Mouse (Mus musculus) midbrain, embryonic 11.5 days (tissue): ENCODE data around the gene Grip1. TPM values are rescaled to one million over a fixed set of nuclear protein-coding genes. Genes with fewer than 3 reads are reported as not detected.
A peak's percentile ranks its signal among the peaks of the same experiment; 100 is the strongest.

Experiments
- ATAC-seq: fragments of 200-750 bp; cut with Nextera tagmentation; 2 replicates; pipeline ENCODE4 v1.8.0; 2017; ENCODE audit warnings: moderate TSS enrichment, moderate library complexity; ENCODE audit not compliant: low FRiP score
- DNase-seq: peaks from one replicate; pipeline ENCODE4 v3.0.0; 2015; ENCODE audit warnings: low spot score; ENCODE audit errors: missing footprints
- H3K27ac ChIP-seq: fragments of 300-500 bp; sonication (generic); 2 replicates; pipeline ENCODE4 v1.5.1; 2014; ENCODE audit warnings: low read depth, low read length
- H3K27me3 ChIP-seq: fragments of 300-500 bp; sonication (generic); 2 replicates; pipeline ENCODE4 v1.6.1; 2014; ENCODE audit warnings: mild to moderate bottlenecking, low read length, moderate library complexity, mixed read lengths; ENCODE audit not compliant: control insufficient read depth, insufficient read depth
- H3K36me3 ChIP-seq: fragments of 300-500 bp; sonication (generic); 2 replicates; pipeline ENCODE4 v1.6.1; 2014; ENCODE audit warnings: mild to moderate bottlenecking, low read length, moderate library complexity, mixed read lengths; ENCODE audit not compliant: control insufficient read depth, insufficient read depth
- H3K4me1 ChIP-seq: fragments of 300-500 bp; sonication (generic); 2 replicates; pipeline ENCODE4 v1.6.1; 2014; ENCODE audit warnings: low read length; ENCODE audit not compliant: control insufficient read depth, insufficient read depth
- H3K4me2 ChIP-seq: fragments of 300-500 bp; sonication (generic); 2 replicates; pipeline ENCODE4 v1.6.1; 2014; ENCODE audit warnings: mild to moderate bottlenecking, moderate library complexity
- H3K4me3 ChIP-seq: fragments of 300-500 bp; sonication (generic); 2 replicates; pipeline ENCODE4 v1.5.1; 2014; ENCODE audit warnings: low read depth, low read length
- H3K9ac ChIP-seq: fragments of 300-500 bp; sonication (generic); 2 replicates; pipeline ENCODE4 v1.6.1; 2014; ENCODE audit warnings: low read length
- H3K9me3 ChIP-seq: fragments of 300-500 bp; sonication (generic); 2 replicates; pipeline ENCODE4 v1.6.1; 2016; ENCODE audit warnings: low read length; ENCODE audit not compliant: control insufficient read depth
- WGBS: fragments of 180-500 bp; shearing (Covaris S2); extraction: QIAGEN DNeasy Blood & Tissue Kit; methylation state at CpG from one replicate; pipeline ENCODE4 v1.1.7; 2014; 5-methylcytosine and 5-hydroxymethylcytosine counted together
- polyA plus RNA-seq: library from polyadenylated mRNA; unstranded; fragments of >200 nt; fragmentation: Nextera tagmentation; extraction: Ambion mirVana; gene quantifications from 2 replicates; pipeline ENCODE4 v1.2.1, GENCODE M21; 2014

The Grip1 gene
- polyA plus RNA-seq, 1 experiment from 2014 or later: 8.5 TPM

DNA sequence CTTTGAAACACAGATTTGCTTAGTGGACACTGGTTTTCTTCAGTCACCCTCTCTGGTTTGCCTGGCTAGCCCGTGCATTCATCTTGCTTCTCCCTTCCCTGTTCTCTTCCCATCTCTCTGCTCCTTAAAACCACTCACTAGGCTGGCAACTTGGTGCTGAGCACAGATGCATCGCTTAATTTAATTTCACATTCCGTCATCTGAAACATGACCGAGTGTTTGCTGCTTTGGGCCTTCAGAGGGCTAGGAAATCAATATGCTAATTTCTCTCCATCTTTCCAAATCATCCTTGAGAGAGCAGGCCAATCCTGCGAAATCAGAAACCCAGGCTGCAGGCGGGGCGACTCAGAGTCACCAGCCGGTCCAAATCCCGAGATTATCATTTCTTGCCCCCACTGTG lies 270.0 kb downstream of the Grip1 start:
- no peaks in the 10 kb centered on the region for H3K36me3 ChIP-seq
- no peak overlapping the region for H3K27ac ChIP-seq
- peaks cover 5% of the 10 kb centered on the region for H3K4me1 ChIP-seq
- H3K9me3 ChIP-seq: no peaks in the 10 kb centered on the region
- no peak overlapping the region for H3K4me2 ChIP-seq
- no peak overlapping the region for H3K9ac ChIP-seq
- no peak overlapping the region for H3K4me3 ChIP-seq
- ATAC-seq (0 out of 2 replicates have a peak, but pooled peaks have one; percentile 16), DNase-seq (no peak)
- H3K27me3 ChIP-seq: no peaks in the 10 kb centered on the region
- WGBS: 68% methylated on average over 9 of the region's 9 CpGs

DNA sequence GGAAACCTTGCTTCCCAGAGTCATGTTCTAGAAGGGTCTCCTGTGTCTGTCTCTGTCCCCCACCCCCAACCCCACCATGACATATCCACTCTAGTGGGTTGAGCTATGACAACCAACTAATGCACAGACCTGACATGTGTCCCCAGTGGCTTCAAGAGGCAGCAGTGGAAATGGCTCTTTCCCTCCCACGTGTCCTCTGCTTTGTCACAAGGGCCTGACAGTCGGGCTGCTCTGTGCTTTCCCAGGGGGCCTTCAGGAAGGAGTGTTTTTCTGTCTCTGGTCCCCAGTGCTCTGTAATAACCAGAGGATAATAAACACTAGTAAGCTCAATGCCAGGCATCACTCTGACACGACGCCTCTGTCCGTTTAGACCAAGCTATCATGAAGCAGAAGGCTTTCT lies 271.7 kb downstream of the Grip1 start:
- 67% methylated on average over 5 of the region's 5 CpGs for WGBS
- no peak overlapping the region for H3K9ac ChIP-seq
- H3K4me1 ChIP-seq: peaks cover 5% of the 10 kb centered on the region
- no peak overlapping the region for H3K4me3 ChIP-seq
- ATAC-seq (no peak), DNase-seq (no peak)
- H3K27ac ChIP-seq: no peak overlapping the region
- H3K4me2 ChIP-seq: no peak overlapping the region
- H3K9me3 ChIP-seq: no peaks in the 10 kb centered on the region
- H3K36me3 ChIP-seq: no peaks in the 10 kb centered on the region
- H3K27me3 ChIP-seq: no peaks in the 10 kb centered on the region

DNA sequence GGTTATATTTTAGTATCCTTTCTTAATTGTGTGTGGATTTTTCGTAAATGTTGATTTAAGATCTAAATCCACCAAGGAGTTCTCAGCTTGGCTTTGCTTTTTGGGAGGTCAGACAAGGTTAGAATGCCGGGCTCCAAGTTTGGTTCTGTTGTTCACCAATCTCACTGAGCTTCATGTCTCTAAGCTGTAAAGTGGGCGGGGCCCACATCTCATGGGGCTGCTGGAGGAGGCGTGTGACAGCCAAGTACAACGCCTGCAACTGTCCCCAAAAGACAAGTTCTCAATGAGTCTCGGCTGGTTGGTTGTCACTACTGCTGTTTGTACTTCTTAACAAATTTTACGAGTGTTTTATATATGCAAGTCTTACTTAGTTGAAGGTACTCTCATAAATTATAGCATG lies 272.3 kb downstream of the Grip1 start:
- H3K9me3 ChIP-seq: no peaks in the 10 kb centered on the region
- H3K9ac ChIP-seq: no peak overlapping the region
- no peak overlapping the region for H3K4me2 ChIP-seq
- H3K27me3 ChIP-seq: no peaks in the 10 kb centered on the region
- no peak overlapping the region for H3K4me3 ChIP-seq
- ATAC-seq (no peak), DNase-seq (no peak)
- 77% methylated on average over 7 of the region's 7 CpGs for WGBS
- H3K36me3 ChIP-seq: no peaks in the 10 kb centered on the region
- H3K27ac ChIP-seq: no peak overlapping the region
- H3K4me1 ChIP-seq: peaks cover 5% of the 10 kb centered on the region

DNA sequence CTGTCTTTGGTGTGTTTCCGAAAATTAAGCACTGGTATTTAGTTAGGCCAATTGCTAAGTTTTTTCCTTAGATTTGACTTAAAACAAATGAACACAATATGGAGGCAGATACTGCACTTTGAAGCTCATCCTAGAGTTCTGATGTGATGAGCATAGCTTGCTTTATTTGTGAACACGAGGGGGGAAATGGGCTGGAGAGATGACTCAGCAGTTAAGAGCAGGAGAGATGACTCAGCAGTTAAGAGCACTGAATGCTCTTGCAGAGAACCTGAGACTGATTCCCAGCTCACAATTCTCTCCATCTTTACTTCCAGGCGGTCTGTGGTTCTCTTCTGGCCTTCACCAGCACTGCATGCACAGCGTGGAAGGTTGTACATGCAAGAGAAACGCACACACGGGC lies 273.3 kb downstream of the Grip1 start:
- Histone ChIP-seq H3K4me2 (no peak overlapping the region), H3K27me3 (no peaks in the 10 kb centered on the region), H3K9ac (no peak overlapping the region), H3K36me3 (no peaks in the 10 kb centered on the region), H3K9me3 (no peaks in the 10 kb centered on the region), H3K27ac (no peak overlapping the region), H3K4me1 (peaks cover 3% of the 10 kb centered on the region; the same call in 1 of the 2 replicates), H3K4me3 (no peak overlapping the region)
- ATAC-seq (no peak), DNase-seq (no peak)
- 85% methylated on average over 6 of the region's 6 CpGs for WGBS

DNA sequence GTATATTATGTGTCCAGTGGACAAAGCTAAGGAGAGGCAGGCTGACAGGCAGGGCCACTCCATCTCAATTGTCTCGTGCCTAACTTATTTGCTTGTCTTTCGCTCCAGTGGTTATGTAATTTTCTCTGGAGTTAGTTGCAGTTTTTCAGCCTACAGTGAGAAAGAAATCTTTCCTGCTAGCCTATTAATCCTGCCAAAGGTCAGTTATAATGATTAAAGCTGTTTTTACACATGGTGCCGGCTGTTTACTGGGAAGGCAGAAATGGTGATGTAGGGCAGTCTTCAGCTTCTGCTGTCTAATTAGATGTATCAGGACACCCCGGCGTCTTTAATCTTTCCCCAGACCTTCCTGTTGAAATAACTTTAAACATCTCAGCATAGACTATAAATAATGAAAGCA lies 276.6 kb downstream of the Grip1 start:
- Histone ChIP-seq H3K4me1 (0 out of 2 replicates have a peak, but pooled peaks cover 3% of the 10 kb centered on the region), H3K9ac (no peak overlapping the region), H3K4me3 (no peak overlapping the region), H3K9me3 (no peaks in the 10 kb centered on the region), H3K27ac (no peak overlapping the region), H3K36me3 (no peaks in the 10 kb centered on the region), H3K4me2 (no peak overlapping the region), H3K27me3 (no peaks in the 10 kb centered on the region)
- ATAC-seq: no peak
- WGBS: 81% methylated on average over 5 of the region's 5 CpGs
- peak; percentile 71 for DNase-seq

DNA sequence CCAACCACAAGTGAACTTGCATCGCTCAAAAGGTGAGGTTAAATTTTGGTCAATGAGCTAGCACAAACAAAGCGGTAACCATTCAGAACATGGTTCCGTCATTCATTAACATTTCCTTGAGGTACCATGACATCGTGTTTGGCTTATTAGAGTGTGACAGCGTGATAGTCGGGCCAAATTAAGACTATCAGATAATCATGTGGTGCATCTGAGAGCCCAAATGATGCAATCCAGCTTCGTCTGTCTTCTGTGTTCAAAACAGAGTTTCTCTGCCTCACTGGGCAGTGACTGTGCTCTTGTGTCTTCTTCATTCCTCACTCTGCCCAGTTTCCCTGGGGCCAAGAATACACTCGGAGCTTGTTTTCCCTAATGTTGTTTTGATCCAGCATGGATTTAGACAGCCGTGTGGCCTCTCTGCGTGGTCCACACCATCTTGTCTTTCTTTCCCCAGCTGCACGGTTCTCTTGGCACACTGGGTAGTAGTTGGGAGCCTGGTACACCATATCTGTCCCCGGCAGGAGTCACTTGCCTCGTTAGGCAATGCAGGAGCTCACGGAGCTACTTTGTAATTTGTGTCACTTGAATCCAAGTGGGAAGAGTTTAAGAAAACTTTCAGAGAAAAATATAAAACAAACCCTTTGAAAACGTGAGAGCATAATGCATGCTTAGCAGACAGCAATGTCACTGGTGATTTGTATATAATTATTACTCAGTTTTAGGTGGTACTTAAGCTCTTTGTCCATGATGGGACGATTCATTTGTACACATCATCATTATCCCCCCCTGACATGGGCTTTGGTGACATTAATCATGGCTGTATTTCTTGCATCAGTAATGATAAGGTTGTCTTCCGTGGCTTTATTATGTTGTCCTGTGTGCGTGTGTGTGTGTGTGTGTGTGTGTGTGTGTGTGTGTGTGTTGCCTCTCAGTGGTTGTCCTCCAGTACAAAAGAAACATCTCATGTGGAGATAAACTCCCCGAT lies 281.7 kb downstream of the Grip1 start:
- no peaks in the 10 kb centered on the region for H3K4me1 ChIP-seq
- H3K4me3 ChIP-seq: no peak overlapping the region
- no peaks in the 10 kb centered on the region for H3K27me3 ChIP-seq
- H3K9ac ChIP-seq: no peak overlapping the region
- no peaks in the 10 kb centered on the region for H3K9me3 ChIP-seq
- H3K4me2 ChIP-seq: no peak overlapping the region
- peak; percentile 70 for DNase-seq
- no peaks in the 10 kb centered on the region for H3K36me3 ChIP-seq
- ATAC-seq: no peak
- H3K27ac ChIP-seq: no peak overlapping the region
- 87% methylated on average over 19 of the region's 19 CpGs for WGBS

DNA sequence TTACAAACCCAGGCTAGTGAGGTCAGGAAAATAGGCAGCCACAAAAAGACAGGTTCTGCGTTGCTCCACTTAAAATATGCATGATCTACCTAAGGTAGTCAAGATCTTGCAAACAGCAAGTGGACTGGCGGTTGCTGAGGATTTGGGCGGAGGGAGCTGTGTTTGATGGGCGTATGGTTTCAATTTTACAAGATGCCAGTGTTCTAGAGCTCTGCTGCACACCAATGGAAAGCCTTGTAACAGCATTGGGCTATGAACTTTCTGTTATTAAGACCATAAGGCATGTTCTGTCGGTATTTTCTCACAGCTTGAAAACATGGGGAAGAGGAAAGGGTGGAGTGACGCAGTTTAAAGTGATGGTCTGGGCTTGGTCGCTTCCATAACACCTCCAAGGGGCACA lies 285.8 kb downstream of the Grip1 start:
- H3K27me3 ChIP-seq: no peaks in the 10 kb centered on the region
- no peak overlapping the region for H3K9ac ChIP-seq
- no peak overlapping the region for H3K4me3 ChIP-seq
- no peak overlapping the region for H3K4me2 ChIP-seq
- H3K27ac ChIP-seq: no peak overlapping the region
- no peaks in the 10 kb centered on the region for H3K36me3 ChIP-seq
- H3K9me3 ChIP-seq: no peaks in the 10 kb centered on the region; the same call in 1 of the 2 replicates
- 87% methylated on average over 7 of the region's 7 CpGs for WGBS
- DNase-seq: no peak
- H3K4me1 ChIP-seq: no peaks in the 10 kb centered on the region
- ATAC-seq: no peak

DNA sequence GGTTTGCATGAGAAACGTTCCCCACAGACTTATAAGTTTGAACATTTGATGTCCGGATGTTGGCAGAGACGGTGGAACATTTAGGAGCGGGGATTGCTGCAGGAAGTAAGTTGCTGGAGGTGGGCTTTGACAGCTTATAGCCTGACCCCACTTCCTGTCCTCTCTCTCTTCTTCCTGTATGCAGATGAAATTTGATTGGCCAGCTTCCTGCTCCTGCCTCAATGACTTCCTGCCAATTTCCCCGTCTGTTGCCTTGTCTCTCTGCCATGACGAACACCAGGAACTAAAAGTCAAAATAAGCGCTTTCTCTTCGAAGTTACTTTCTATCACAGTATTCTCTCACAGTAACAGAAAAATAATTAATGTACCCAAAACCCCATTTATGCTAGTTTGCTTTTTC lies 289.1 kb downstream of the Grip1 start:
- 90% methylated on average over 8 of the region's 8 CpGs for WGBS
- Histone ChIP-seq H3K9ac (no peak overlapping the region), H3K27ac (no peak overlapping the region), H3K4me3 (no peak overlapping the region), H3K4me2 (no peak overlapping the region), H3K4me1 (no peaks in the 10 kb centered on the region), H3K27me3 (no peaks in the 10 kb centered on the region), H3K9me3 (no peaks in the 10 kb centered on the region; the same call in 1 of the 2 replicates), H3K36me3 (no peaks in the 10 kb centered on the region)
- ATAC-seq (no peak), DNase-seq (no peak)

DNA sequence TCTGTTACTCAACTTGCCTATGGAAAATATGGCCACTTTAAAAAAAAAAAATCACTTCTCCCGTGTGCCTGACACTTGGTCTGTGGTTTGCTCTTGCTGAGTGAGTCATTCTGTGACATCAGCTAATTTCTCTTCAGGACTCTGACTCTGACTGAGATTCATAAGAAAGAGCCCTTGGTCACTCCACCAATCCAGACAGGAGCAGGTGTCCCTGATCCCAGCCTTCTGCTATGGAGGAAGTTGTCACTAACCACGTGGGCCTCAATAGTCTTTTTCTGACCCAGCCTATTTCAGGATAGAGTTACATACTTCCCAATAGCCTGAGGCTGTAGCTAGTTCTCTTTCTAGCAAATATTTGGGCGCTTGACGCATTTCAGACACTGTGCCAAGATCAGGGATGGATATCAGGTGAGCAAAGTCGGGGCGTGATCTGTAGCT lies 298.8 kb downstream of the Grip1 start:
- H3K27me3 ChIP-seq: no peaks in the 10 kb centered on the region
- H3K4me1 ChIP-seq: no peaks in the 10 kb centered on the region
- ATAC-seq (no peak), DNase-seq (no peak)
- no peaks in the 10 kb centered on the region for H3K36me3 ChIP-seq
- no peaks in the 10 kb centered on the region for H3K9me3 ChIP-seq
- no peak overlapping the region for H3K4me3 ChIP-seq
- 90% methylated on average over 6 of the region's 6 CpGs for WGBS
- H3K9ac ChIP-seq: no peak overlapping the region
- no peak overlapping the region for H3K4me2 ChIP-seq
- no peak overlapping the region for H3K27ac ChIP-seq
